Mouse (Mus musculus): Measurements from ENCODE around the gene Kctd10.

The Kctd10 gene

GRCm38 (mm10) chr5:114379763-114380162, 545 bp downstream of the Kctd10 start:
- DNase-seq (ENCODE audit: inconsistent ontology term), result peak; percentile 20

GRCm38 (mm10) chr5:114378936-114379335, 1.4 kb downstream of the Kctd10 start:
- DNase-seq (ENCODE audit: inconsistent ontology term), result no peak

- DNase-seq (ENCODE audit: inconsistent ontology term), result no peak
Observed at GRCm38 (mm10) chr5:114378177-114378920, 2.0 kb downstream of the Kctd10 start.

- no peak for DNase-seq (ENCODE audit: inconsistent ontology term)
Observed at GRCm38 (mm10) chr5:114374409-114375213, 5.7 kb downstream of the Kctd10 start.

- no peak for DNase-seq (ENCODE audit: inconsistent ontology term)
Observed at GRCm38 (mm10) chr5:114373581-114373980, 6.7 kb downstream of the Kctd10 start.

GRCm38 (mm10) chr5:114373174-114373573, 7.1 kb downstream of the Kctd10 start:
- peak; percentile 20 for DNase-seq (ENCODE audit: inconsistent ontology term)

- peak; percentile 96 for DNase-seq (ENCODE audit: inconsistent ontology term)
Observed at GRCm38 (mm10) chr5:114372565-114372964, 7.7 kb downstream of the Kctd10 start.

- no peak for DNase-seq (ENCODE audit: inconsistent ontology term)
Observed at GRCm38 (mm10) chr5:114371731-114372473, 8.4 kb downstream of the Kctd10 start.

- no peak for DNase-seq (ENCODE audit: inconsistent ontology term)
Observed at GRCm38 (mm10) chr5:114371331-114371730, 9.0 kb downstream of the Kctd10 start.

GRCm38 (mm10) chr5:114370371-114370776, 9.9 kb downstream of the Kctd10 start:
- peak; percentile 96 for DNase-seq (ENCODE audit: inconsistent ontology term)

- no peak for DNase-seq (ENCODE audit: inconsistent ontology term)
Observed at GRCm38 (mm10) chr5:114369921-114370320, 10.4 kb downstream of the Kctd10 start.

- DNase-seq (ENCODE audit: inconsistent ontology term), result no peak
Observed at GRCm38 (mm10) chr5:114368803-114369496, 11.4 kb downstream of the Kctd10 start.

- DNase-seq (ENCODE audit: inconsistent ontology term), result no peak
Observed at GRCm38 (mm10) chr5:114368121-114368520, 12.2 kb downstream of the Kctd10 start.

- no peak for DNase-seq (ENCODE audit: inconsistent ontology term)
Observed at GRCm38 (mm10) chr5:114365043-114365752, 15.1 kb downstream of the Kctd10 start.

- no peak for DNase-seq (ENCODE audit: inconsistent ontology term)
Observed at GRCm38 (mm10) chr5:114360968-114361367, 19.3 kb downstream of the Kctd10 start.

- DNase-seq (ENCODE audit: inconsistent ontology term), result no peak
Observed at GRCm38 (mm10) chr5:114359586-114359985, 20.7 kb downstream of the Kctd10 start.

- no peak for DNase-seq (ENCODE audit: inconsistent ontology term)
Observed at GRCm38 (mm10) chr5:114358833-114359232, 21.5 kb downstream of the Kctd10 start.

- DNase-seq (ENCODE audit: inconsistent ontology term), result peak; percentile 64
Observed at GRCm38 (mm10) chr5:114356936-114357751, 23.2 kb downstream of the Kctd10 start.

GRCm38 (mm10) chr5:114356250-114356935, 23.9 kb downstream of the Kctd10 start:
- DNase-seq (ENCODE audit: inconsistent ontology term), result peak; percentile 95

Data from Muller cell, postnatal 12 days (primary cell).